Mouse (Mus musculus) lung, embryonic 14.5 days (tissue): ENCODE results near the gene Dnajc2. TPM values are rescaled to one million over a fixed set of nuclear protein-coding genes. Genes with fewer than 3 reads are reported as not detected.
"Not testable (repeated sequence)": the region's sequence is repeated elsewhere in the genome, so short reads cannot be mapped to it uniquely, and the experiment has no call there.

ENCODE experiments used
- ATAC-seq: fragments of 200-750 bp; cut with Nextera tagmentation; 2 replicates; pipeline ENCODE4 v1.8.0; 2017; ENCODE audit warnings: mild to moderate bottlenecking, moderate TSS enrichment, moderate library complexity; ENCODE audit not compliant: insufficient read depth
- DNase-seq: peaks from one replicate; pipeline ENCODE4 v3.0.0-alpha.2; 2015
- H3K27ac ChIP-seq: fragments of 300-500 bp; sonication (generic); 2 replicates; pipeline ENCODE4 v1.5.1; 2014; ENCODE audit warnings: low read depth, mild to moderate bottlenecking, moderate library complexity
- H3K27me3 ChIP-seq: fragments of 300-500 bp; sonication (generic); 2 replicates; pipeline ENCODE4 v1.6.1; 2014; ENCODE audit warnings: low read length, control low read depth; ENCODE audit not compliant: insufficient read depth
- H3K36me3 ChIP-seq: fragments of 300-500 bp; sonication (generic); 2 replicates; pipeline ENCODE4 v1.6.1; 2014; ENCODE audit warnings: control low read depth; ENCODE audit not compliant: insufficient read depth
- H3K4me1 ChIP-seq: fragments of 300-500 bp; sonication (generic); 2 replicates; pipeline ENCODE4 v1.6.1; 2014; ENCODE audit warnings: antibody characterized with exemption, control low read depth; ENCODE audit not compliant: insufficient read depth
- H3K4me2 ChIP-seq: fragments of 300-500 bp; sonication (generic); 2 replicates; pipeline ENCODE4 v1.6.1; 2014; ENCODE audit warnings: mild to moderate bottlenecking
- H3K4me3 ChIP-seq: fragments of 300-500 bp; sonication (generic); 2 replicates; pipeline ENCODE4 v1.5.1; 2014; ENCODE audit warnings: low read depth, low read length
- H3K9ac ChIP-seq: fragments of 300-500 bp; sonication (generic); 2 replicates; pipeline ENCODE4 v1.6.1; 2014
- H3K9me3 ChIP-seq: fragments of 300-500 bp; sonication (generic); 2 replicates; pipeline ENCODE4 v1.6.1; 2016; ENCODE audit warnings: low read depth, low read length, control low read depth
- CTCF ChIP-seq: IDR thresholded peaks from 2 replicates; pipeline ENCODE4 v1.5.1; 2016; ENCODE audit warnings: antibody characterized with exemption, low read depth
- WGBS: fragments of 180-500 bp; shearing (Covaris S2); extraction: QIAGEN DNeasy Blood & Tissue Kit; methylation state at CpG from one replicate; pipeline ENCODE4 v1.1.7; 2014; 5-methylcytosine and 5-hydroxymethylcytosine counted together
- polyA plus RNA-seq: library from polyadenylated mRNA; unstranded; fragments of >200 nt; fragmentation: Nextera tagmentation; extraction: Ambion mirVana; gene quantifications from 2 replicates; pipeline ENCODE4 v1.2.1, GENCODE M21; 2014

The Dnajc2 gene
- polyA plus RNA-seq, 1 experiment from 2014 or later: 77.4 TPM

GRCm38 (mm10) chr5:21717165-21717715, 67.8 kb downstream of the Dnajc2 start:
- 82% methylated on average over 10 of the region's 10 CpGs for WGBS
- H3K4me2 ChIP-seq: no peak overlapping the region
- no peak for TF ChIP-seq CTCF
- no peak overlapping the region for H3K9ac ChIP-seq
- no peaks in the 10 kb centered on the region for H3K27me3 ChIP-seq
- H3K4me3 ChIP-seq: no peak overlapping the region
- no peaks in the 10 kb centered on the region for H3K36me3 ChIP-seq
- no peaks in the 10 kb centered on the region for H3K4me1 ChIP-seq
- no peak overlapping the region for H3K27ac ChIP-seq
- ATAC-seq (no peak), DNase-seq (no peak)
- no peaks in the 10 kb centered on the region for H3K9me3 ChIP-seq

- Histone ChIP-seq H3K4me3 (no peak overlapping the region), H3K4me2 (no peak overlapping the region), H3K9ac (no peak overlapping the region), H3K9me3 (no peaks in the 10 kb centered on the region), H3K4me1 (no peaks in the 10 kb centered on the region), H3K27ac (no peak overlapping the region), H3K27me3 (no peaks in the 10 kb centered on the region), H3K36me3 (no peaks in the 10 kb centered on the region)
- DNase-seq: no peak
- no peak for ATAC-seq
- TF ChIP-seq CTCF: no peak
- WGBS: 90% methylated on average over 4 of the region's 4 CpGs
Observed at GRCm38 (mm10) chr5:21714447-21714846, 70.6 kb downstream of the Dnajc2 start.

GRCm38 (mm10) chr5:21712127-21712715, 72.8 kb downstream of the Dnajc2 start:
- no peaks in the 10 kb centered on the region for H3K36me3 ChIP-seq
- H3K9ac ChIP-seq: no peak overlapping the region
- WGBS: 54% methylated on average over 13 of the region's 13 CpGs
- no peak overlapping the region for H3K4me3 ChIP-seq
- no peaks in the 10 kb centered on the region for H3K27me3 ChIP-seq
- DNase-seq (no peak), ATAC-seq (no peak)
- no peaks in the 10 kb centered on the region for H3K4me1 ChIP-seq
- no peak overlapping the region for H3K4me2 ChIP-seq
- H3K27ac ChIP-seq: no peak overlapping the region
- no peak for TF ChIP-seq CTCF
- no peaks in the 10 kb centered on the region for H3K9me3 ChIP-seq

- H3K9me3 ChIP-seq, H3K27ac ChIP-seq, H3K27me3 ChIP-seq, H3K36me3 ChIP-seq, DNase-seq, ATAC-seq, H3K9ac ChIP-seq, H3K4me3 ChIP-seq, H3K4me2 ChIP-seq, H3K4me1 ChIP-seq: not testable (repeated sequence)
- WGBS: 81% methylated on average over 8 of the region's 8 CpGs
Observed at GRCm38 (mm10) chr5:21708011-21708410, 77.0 kb downstream of the Dnajc2 start.

Other genes with a start within 250 kb of the Dnajc2 start
- 39.5 and 45.3 TPM in 2 replicates for gene Lrrc17, start 241.7 kb downstream of the Dnajc2 start, polyA plus RNA-seq
- gene Fbxl13, start 139.6 kb downstream of the Dnajc2 start, polyA plus RNA-seq: 0.49 and 0.50 TPM in 2 replicates
- 53.6 and 54.4 TPM in 2 replicates for gene Armc10, start 139.4 kb downstream of the Dnajc2 start, polyA plus RNA-seq
- 5.1 and 5.5 TPM in 2 replicates for gene Napepld, start 83.9 kb downstream of the Dnajc2 start, polyA plus RNA-seq
- 85.6 TPM in 2 replicates for gene Pmpcb, start 48.1 kb downstream of the Dnajc2 start, polyA plus RNA-seq
- 188 and 190 TPM in 2 replicates for gene Psmc2, start within 50 bp of the Dnajc2 start, polyA plus RNA-seq
- gene Slc26a5, start 80.4 kb upstream of the Dnajc2 start, polyA plus RNA-seq: 0.12 and 0.30 TPM in 2 replicates